Mouse (Mus musculus) midbrain, embryonic 13.5 days (tissue): ENCODE data around the gene St6galnac5. TPM values are rescaled to one million over a fixed set of nuclear protein-coding genes. Genes with fewer than 3 reads are reported as not detected.

Source experiments
- ATAC-seq: fragments of 200-750 bp; cut with Nextera tagmentation; 2 replicates; pipeline ENCODE4 v1.8.0; 2017; ENCODE audit warnings: mild to moderate bottlenecking, moderate TSS enrichment, moderate library complexity
- H3K27ac ChIP-seq: fragments of 300-500 bp; sonication (generic); 2 replicates; pipeline ENCODE4 v1.5.1; 2015; ENCODE audit warnings: inconsistent platforms, mild to moderate bottlenecking, moderate library complexity
- H3K27me3 ChIP-seq: fragments of 300-500 bp; sonication (generic); 2 replicates; pipeline ENCODE4 v1.6.1; 2015; ENCODE audit warnings: mild to moderate bottlenecking, inconsistent platforms
- H3K36me3 ChIP-seq: fragments of 300-500 bp; sonication (generic); 2 replicates; pipeline ENCODE4 v1.6.1; 2015; ENCODE audit warnings: mild to moderate bottlenecking, inconsistent platforms
- H3K4me1 ChIP-seq: fragments of 300-500 bp; sonication (generic); replicated peaks from 2 replicates; pipeline ENCODE4 v1.6.1; 2015; ENCODE audit warnings: inconsistent platforms
- H3K4me2 ChIP-seq: fragments of 300-500 bp; sonication (generic); replicated peaks from 2 replicates; pipeline ENCODE4 v1.6.1; 2015; ENCODE audit warnings: moderate library complexity, mild to moderate bottlenecking, inconsistent platforms
- H3K4me3 ChIP-seq: fragments of 300-500 bp; sonication (generic); replicated peaks from 2 replicates; pipeline ENCODE4 v1.5.1; 2015; ENCODE audit warnings: mild to moderate bottlenecking, inconsistent platforms
- H3K9ac ChIP-seq: fragments of 300-500 bp; sonication (generic); replicated peaks from 2 replicates; pipeline ENCODE4 v1.6.1; 2015; ENCODE audit warnings: mild to moderate bottlenecking, inconsistent platforms
- H3K9me3 ChIP-seq: fragments of 300-500 bp; sonication (generic); 2 replicates; pipeline ENCODE4 v1.6.1; 2016; ENCODE audit warnings: mild to moderate bottlenecking, inconsistent platforms
- WGBS: fragments of 180-500 bp; shearing (Covaris S2); methylation state at CpG from one replicate; pipeline ENCODE4 v1.1.7; 2015; 5-methylcytosine and 5-hydroxymethylcytosine counted together
- polyA plus RNA-seq: library from polyadenylated mRNA; unstranded; fragments of >200 nt; fragmentation: Nextera tagmentation; extraction: Ambion mirVana; gene quantifications from 2 replicates; pipeline ENCODE4 v1.2.1, GENCODE M21; 2015

St6galnac5 gene
- polyA plus RNA-seq, 1 experiment from 2014 or later: 17.8 TPM

- no peak for ATAC-seq
- Histone ChIP-seq H3K4me2 (no peak overlapping the region), H3K27ac (peak overlapping the region; percentile 4; the same call in 1 of the 2 replicates), H3K9ac (no peak overlapping the region), H3K4me3 (no peak overlapping the region), H3K27me3 (no peaks in the 10 kb centered on the region), H3K9me3 (no peaks in the 10 kb centered on the region), H3K36me3 (no peaks in the 10 kb centered on the region), H3K4me1 (peaks cover 36% of the 10 kb centered on the region; the same call in 1 of the 2 replicates)
- 69% methylated on average over 13 of the region's 13 CpGs for WGBS
These were observed 53.6 kb downstream of the St6galnac5 start for GRCm38 (mm10) chr3:152928287-152928975.

- Histone ChIP-seq H3K4me2 (no peak overlapping the region), H3K27me3 (no peaks in the 10 kb centered on the region), H3K9ac (no peak overlapping the region), H3K36me3 (no peaks in the 10 kb centered on the region), H3K27ac (no peak overlapping the region), H3K4me3 (no peak overlapping the region), H3K9me3 (no peaks in the 10 kb centered on the region), H3K4me1 (peaks cover 37% of the 10 kb centered on the region; the same call in 1 of the 2 replicates)
- no peak for ATAC-seq
- 77% methylated on average over 4 of the region's 4 CpGs for whole genome bisulfite sequencing
These were observed 55.9 kb downstream of the St6galnac5 start for GRCm38 (mm10) chr3:152926166-152926565.

GRCm38 (mm10) chr3:152925364-152925763 lies 56.7 kb downstream of the St6galnac5 start:
- no peak overlapping the region for H3K27ac ChIP-seq
- H3K27me3 ChIP-seq: no peaks in the 10 kb centered on the region
- WGBS: 91% methylated on average over 8 of the region's 8 CpGs
- H3K4me2 ChIP-seq: no peak overlapping the region
- no peak overlapping the region for H3K9ac ChIP-seq
- peaks cover 37% of the 10 kb centered on the region; the same call in 1 of the 2 replicates for H3K4me1 ChIP-seq
- no peak overlapping the region for H3K4me3 ChIP-seq
- no peak for ATAC-seq
- no peaks in the 10 kb centered on the region for H3K9me3 ChIP-seq
- no peaks in the 10 kb centered on the region for H3K36me3 ChIP-seq

GRCm38 (mm10) chr3:152923530-152923929 lies 58.5 kb downstream of the St6galnac5 start:
- Histone ChIP-seq H3K4me3 (no peak overlapping the region), H3K9ac (no peak overlapping the region), H3K4me1 (peaks cover 25% of the 10 kb centered on the region; the same call in 1 of the 2 replicates), H3K27ac (no peak overlapping the region), H3K4me2 (no peak overlapping the region), H3K27me3 (no peaks in the 10 kb centered on the region), H3K36me3 (no peaks in the 10 kb centered on the region), H3K9me3 (no peaks in the 10 kb centered on the region)
- peak; percentile 64 for ATAC-seq
- 69% methylated on average over 15 of the region's 15 CpGs for WGBS

- no peak for ATAC-seq
- Histone ChIP-seq H3K9me3 (no peaks in the 10 kb centered on the region), H3K9ac (no peak overlapping the region), H3K27ac (no peak overlapping the region), H3K27me3 (no peaks in the 10 kb centered on the region), H3K36me3 (no peaks in the 10 kb centered on the region), H3K4me2 (no peak overlapping the region), H3K4me3 (no peak overlapping the region), H3K4me1 (peaks cover 9% of the 10 kb centered on the region; the same call in 1 of the 2 replicates)
- 86% methylated on average over 3 of the region's 3 CpGs for WGBS
These were observed 61.7 kb downstream of the St6galnac5 start for GRCm38 (mm10) chr3:152920365-152920764.

GRCm38 (mm10) chr3:152919101-152919500 lies 62.9 kb downstream of the St6galnac5 start:
- Histone ChIP-seq H3K4me2 (no peak overlapping the region), H3K4me3 (no peak overlapping the region), H3K4me1 (peaks cover 7% of the 10 kb centered on the region; the same call in 1 of the 2 replicates), H3K27ac (no peak overlapping the region), H3K27me3 (no peaks in the 10 kb centered on the region), H3K9ac (no peak overlapping the region), H3K36me3 (no peaks in the 10 kb centered on the region; the same call in 1 of the 2 replicates), H3K9me3 (no peaks in the 10 kb centered on the region)
- 78% methylated on average over 10 of the region's 10 CpGs for WGBS
- no peak for ATAC-seq

GRCm38 (mm10) chr3:152917579-152917978 lies 64.5 kb downstream of the St6galnac5 start:
- no peaks in the 10 kb centered on the region; the same call in 1 of the 2 replicates for H3K36me3 ChIP-seq
- no peak overlapping the region for H3K4me2 ChIP-seq
- H3K4me3 ChIP-seq: no peak overlapping the region
- H3K4me1 ChIP-seq: no peaks in the 10 kb centered on the region; the same call in 1 of the 2 replicates
- H3K27me3 ChIP-seq: no peaks in the 10 kb centered on the region
- H3K27ac ChIP-seq: no peak overlapping the region
- no peak for ATAC-seq
- H3K9ac ChIP-seq: no peak overlapping the region
- H3K9me3 ChIP-seq: no peaks in the 10 kb centered on the region
- 79% methylated on average over 8 of the region's 8 CpGs for WGBS

GRCm38 (mm10) chr3:152914376-152914775 lies 67.7 kb downstream of the St6galnac5 start:
- ATAC-seq: no peak
- H3K4me1 ChIP-seq: no peaks in the 10 kb centered on the region; the same call in 1 of the 2 replicates
- no peaks in the 10 kb centered on the region for H3K9me3 ChIP-seq
- H3K4me3 ChIP-seq: no peak overlapping the region
- no peak overlapping the region for H3K4me2 ChIP-seq
- H3K9ac ChIP-seq: no peak overlapping the region
- no peak overlapping the region for H3K27ac ChIP-seq
- no peaks in the 10 kb centered on the region; the same call in 1 of the 2 replicates for H3K36me3 ChIP-seq
- H3K27me3 ChIP-seq: no peaks in the 10 kb centered on the region
- 91% methylated on average over 6 of the region's 6 CpGs for WGBS

- H3K27me3 ChIP-seq: no peaks in the 10 kb centered on the region
- H3K4me3 ChIP-seq: no peak overlapping the region
- no peak overlapping the region for H3K9ac ChIP-seq
- ATAC-seq: no peak
- no peak overlapping the region for H3K27ac ChIP-seq
- WGBS: 95% methylated on average over 3 of the region's 3 CpGs
- no peak overlapping the region for H3K4me2 ChIP-seq
- no peaks in the 10 kb centered on the region for H3K9me3 ChIP-seq
- no peaks in the 10 kb centered on the region; the same call in 1 of the 2 replicates for H3K36me3 ChIP-seq
- H3K4me1 ChIP-seq: peaks cover 3% of the 10 kb centered on the region; the same call in 1 of the 2 replicates
These were observed 68.4 kb downstream of the St6galnac5 start for GRCm38 (mm10) chr3:152913625-152914024.

- WGBS: 95% methylated on average over 10 of the region's 10 CpGs
- H3K4me2 ChIP-seq: no peak overlapping the region
- ATAC-seq: no peak
- peaks cover 3% of the 10 kb centered on the region; the same call in 1 of the 2 replicates for H3K4me1 ChIP-seq
- no peak overlapping the region for H3K9ac ChIP-seq
- H3K4me3 ChIP-seq: no peak overlapping the region
- H3K36me3 ChIP-seq: no peaks in the 10 kb centered on the region; the same call in 1 of the 2 replicates
- H3K27ac ChIP-seq: no peak overlapping the region
- H3K9me3 ChIP-seq: no peaks in the 10 kb centered on the region
- no peaks in the 10 kb centered on the region for H3K27me3 ChIP-seq
These were observed 68.9 kb downstream of the St6galnac5 start for GRCm38 (mm10) chr3:152913150-152913549.

GRCm38 (mm10) chr3:152912216-152913101 lies 69.6 kb downstream of the St6galnac5 start:
- Histone ChIP-seq H3K4me3 (no peak overlapping the region), H3K36me3 (no peaks in the 10 kb centered on the region; the same call in 1 of the 2 replicates), H3K27me3 (no peaks in the 10 kb centered on the region), H3K9ac (no peak overlapping the region), H3K4me1 (peaks cover 3% of the 10 kb centered on the region; the same call in 1 of the 2 replicates), H3K9me3 (no peaks in the 10 kb centered on the region), H3K4me2 (no peak overlapping the region), H3K27ac (no peak overlapping the region)
- WGBS: 85% methylated on average over 23 of the region's 23 CpGs
- no peak for ATAC-seq

- no peaks in the 10 kb centered on the region; the same call in 1 of the 2 replicates for H3K36me3 ChIP-seq
- H3K27ac ChIP-seq: no peak overlapping the region
- no peak overlapping the region for H3K9ac ChIP-seq
- H3K9me3 ChIP-seq: no peaks in the 10 kb centered on the region
- H3K4me3 ChIP-seq: no peak overlapping the region
- no peak for ATAC-seq
- no peak overlapping the region for H3K4me2 ChIP-seq
- H3K27me3 ChIP-seq: no peaks in the 10 kb centered on the region
- 0 out of 2 replicates have a peak, but pooled peaks cover 3% of the 10 kb centered on the region for H3K4me1 ChIP-seq
- WGBS: 90% methylated on average over 4 of the region's 4 CpGs
These were observed 70.5 kb downstream of the St6galnac5 start for GRCm38 (mm10) chr3:152911578-152911977.
